Mouse (Mus musculus): ENCODE measurements around the gene Maml1. TPM values are rescaled to one million over a fixed set of nuclear protein-coding genes. Genes with fewer than 3 reads are reported as not detected.

Gene Maml1
- total RNA-seq, 2 experiments from 2014 or later, result 8.8 to 30.6 TPM

DNA sequence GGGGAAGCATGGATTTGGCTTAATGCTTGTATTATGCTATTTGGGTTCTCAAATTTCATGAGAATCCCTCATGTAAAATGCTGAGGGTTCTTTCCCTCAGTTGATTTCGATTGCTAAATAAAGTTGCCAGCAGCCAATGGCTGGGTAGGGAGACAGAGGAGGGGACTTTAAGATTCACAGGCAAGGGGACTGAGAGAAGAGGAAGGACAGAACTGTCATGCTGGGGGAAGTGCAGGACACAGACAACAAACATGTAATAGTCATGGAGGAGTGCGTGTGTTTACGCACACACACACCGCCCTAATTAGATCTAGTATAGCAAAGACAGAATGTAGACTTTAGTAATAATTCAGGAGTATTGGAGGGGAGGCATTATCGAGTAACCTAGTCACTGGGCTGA, 6.8 kb downstream of the Maml1 start:
- ATAC-seq (ENCODE audit: poor library complexity, severe bottlenecking), result peak; percentile 64; the same call in 1 of the 2 replicates

DNA sequence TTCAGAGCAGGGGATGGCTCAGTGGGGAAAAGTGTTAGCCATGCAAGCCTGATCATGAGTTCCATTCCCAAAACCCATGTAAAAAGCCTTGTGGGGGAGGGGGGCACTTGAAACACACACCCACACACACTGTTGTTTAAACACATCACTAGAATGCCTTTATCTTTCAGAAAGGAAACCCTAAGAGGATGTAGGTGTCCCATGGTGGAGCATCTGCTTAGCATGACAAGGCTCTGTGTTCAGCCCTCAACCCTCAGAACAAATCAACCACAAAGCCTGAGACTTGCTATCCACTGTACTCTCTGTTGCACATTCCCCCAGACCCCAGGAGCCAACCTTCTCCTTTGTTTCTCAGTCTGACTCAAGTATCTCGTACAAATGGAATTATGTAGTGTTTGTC, 12.1 kb downstream of the Maml1 start:
- ATAC-seq (ENCODE audit: poor library complexity, severe bottlenecking), result no peak

DNA sequence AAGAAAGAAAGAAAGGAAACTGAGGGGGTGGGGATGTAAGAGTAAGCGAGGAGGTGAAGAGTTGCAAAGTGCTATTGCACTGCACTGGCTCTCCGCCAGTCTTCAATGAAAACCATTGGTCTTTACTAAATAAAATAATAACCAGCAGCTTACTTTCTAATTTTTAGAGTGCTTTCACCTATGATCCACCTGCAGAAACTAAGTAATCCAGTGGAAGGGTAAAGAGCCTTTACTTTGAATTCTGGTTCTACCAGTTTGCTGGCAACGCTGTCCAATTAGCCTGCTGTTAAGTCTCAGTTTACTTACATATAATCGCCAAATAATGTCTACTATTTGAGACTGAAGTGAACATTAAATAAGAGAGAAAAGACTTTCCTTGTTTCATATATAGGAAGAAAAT, 13.1 kb downstream of the Maml1 start:
- no peak for ATAC-seq (ENCODE audit: poor library complexity, severe bottlenecking)

DNA sequence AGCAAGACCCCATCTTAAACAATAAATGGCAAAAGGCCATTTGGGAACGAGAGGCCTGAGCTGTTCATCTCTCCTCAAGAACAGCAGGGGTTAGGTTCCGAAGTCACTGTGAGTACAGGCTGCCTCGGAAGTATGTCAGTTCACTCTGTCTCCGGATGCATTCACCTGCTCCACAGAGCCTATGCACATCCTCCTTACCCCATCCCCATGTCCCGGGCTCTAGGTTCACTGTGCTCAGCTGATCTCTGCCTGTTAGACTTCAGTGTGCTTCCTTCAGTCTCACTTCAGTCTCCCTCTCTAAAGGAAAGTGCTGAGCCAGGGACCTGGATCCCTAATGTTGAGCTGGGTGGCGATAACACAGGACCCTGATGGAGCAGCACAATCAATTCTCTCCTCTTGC, 14.4 kb downstream of the Maml1 start:
- no peak for ATAC-seq (ENCODE audit: poor library complexity, severe bottlenecking)

DNA sequence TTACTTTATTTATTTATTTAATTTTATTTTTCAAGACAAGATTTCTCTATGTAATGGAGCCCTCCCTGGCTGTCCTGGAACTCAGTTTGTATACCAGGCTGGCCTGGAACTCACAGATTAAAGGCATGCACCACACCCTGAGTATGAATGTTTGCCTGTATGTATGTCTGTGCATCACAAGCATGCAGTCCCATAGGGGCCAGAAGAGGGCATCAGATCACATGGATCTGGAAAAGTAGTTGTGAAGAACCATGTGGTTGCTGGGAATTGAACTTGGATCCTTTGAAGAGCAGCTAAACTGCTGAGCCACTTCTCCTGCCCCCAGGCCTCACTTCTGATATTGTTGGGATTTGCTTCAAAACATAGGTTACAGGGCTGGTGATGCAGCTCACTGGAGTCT, 15.1 kb downstream of the Maml1 start:
- no peak for ATAC-seq (ENCODE audit: poor library complexity, severe bottlenecking)

DNA sequence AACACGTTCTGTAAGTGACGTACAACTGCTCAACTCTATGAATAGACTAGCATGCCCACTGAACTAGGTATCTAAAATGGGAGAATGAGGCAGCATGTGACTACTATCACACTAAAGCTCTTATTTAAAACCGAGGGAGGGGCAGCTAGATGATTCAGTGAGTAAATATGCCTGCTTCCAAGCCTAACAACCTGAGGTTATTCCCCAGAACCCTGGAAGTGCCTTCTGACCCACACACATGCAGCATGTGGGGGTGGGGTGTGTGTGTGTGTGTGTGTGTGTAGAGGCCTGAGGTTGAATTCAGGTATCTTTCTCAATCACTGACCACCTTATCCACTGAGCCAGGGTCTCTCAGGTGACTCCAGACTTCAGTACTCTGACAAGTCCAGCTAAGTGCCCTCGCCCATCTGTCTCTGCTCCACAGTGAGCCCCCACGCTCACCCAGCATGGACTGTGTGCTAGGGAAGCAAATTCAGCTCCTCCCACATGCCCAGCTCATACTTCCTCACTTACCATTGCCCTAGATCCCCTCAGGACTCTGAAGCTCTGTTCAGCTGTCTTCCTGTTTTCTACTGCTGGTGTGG, 16.5 kb downstream of the Maml1 start:
- peak; percentile 95 for ATAC-seq (ENCODE audit: poor library complexity, severe bottlenecking)

DNA sequence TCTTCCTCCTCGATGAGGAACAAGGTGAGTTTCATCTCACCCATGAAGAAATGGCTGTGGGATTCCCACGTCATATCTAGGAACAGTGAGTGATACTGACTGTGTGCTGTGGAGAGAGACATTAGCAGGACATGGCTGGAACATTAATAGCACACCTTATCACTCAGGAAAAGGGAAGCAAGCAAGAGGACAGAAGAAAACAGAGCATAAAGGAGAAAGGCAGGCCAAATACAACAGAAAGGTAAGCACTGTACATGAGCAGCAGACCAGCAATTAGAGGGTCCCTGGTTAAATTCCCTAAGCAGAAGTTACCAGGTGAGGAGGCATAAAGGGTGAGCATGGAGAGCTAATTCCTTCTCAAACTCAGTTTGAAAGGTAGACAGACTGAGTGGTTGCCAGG, 17.0 kb downstream of the Maml1 start:
- ATAC-seq (ENCODE audit: poor library complexity, severe bottlenecking), result peak; percentile 50

DNA sequence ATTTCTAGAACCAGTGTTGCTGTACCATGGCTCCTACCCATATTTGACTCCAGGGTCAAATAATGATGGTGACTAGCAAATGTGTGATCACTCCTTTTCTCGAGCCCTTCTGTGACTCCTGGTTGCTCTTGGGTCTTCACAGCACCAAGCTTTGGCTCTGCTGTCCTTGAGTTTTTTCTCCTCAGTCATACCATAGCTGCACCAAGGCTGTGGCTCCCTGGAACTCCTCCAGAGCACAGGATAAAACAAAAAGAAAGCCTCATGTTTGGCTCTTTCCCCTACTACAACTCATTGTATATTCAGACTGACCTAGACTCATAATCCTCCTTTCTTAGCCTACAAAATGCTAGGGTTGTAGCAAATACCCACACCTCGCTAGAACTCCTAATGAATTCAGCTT, 19.3 kb downstream of the Maml1 start:
- ATAC-seq (ENCODE audit: poor library complexity, severe bottlenecking), result no peak

DNA sequence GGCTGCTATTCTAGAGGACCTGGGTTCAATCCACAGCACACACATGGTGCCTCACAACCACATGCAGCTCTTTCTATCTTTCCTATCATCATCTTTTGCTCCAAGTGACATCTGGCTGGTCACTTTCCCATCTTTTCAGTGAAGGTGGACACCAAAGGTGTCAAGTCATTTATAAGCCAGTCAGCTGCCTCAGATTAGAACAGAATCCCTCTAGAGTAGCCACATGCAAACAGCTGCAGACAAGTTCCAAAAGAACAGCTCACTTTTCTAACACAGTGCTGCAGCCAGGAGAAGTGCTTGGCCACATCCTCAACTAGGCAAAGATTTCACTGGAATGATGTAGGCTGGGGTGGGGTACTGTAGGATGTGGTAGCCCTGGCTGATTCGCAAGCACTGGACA, 22.2 kb downstream of the Maml1 start:
- ATAC-seq (ENCODE audit: poor library complexity, severe bottlenecking), result no peak

DNA sequence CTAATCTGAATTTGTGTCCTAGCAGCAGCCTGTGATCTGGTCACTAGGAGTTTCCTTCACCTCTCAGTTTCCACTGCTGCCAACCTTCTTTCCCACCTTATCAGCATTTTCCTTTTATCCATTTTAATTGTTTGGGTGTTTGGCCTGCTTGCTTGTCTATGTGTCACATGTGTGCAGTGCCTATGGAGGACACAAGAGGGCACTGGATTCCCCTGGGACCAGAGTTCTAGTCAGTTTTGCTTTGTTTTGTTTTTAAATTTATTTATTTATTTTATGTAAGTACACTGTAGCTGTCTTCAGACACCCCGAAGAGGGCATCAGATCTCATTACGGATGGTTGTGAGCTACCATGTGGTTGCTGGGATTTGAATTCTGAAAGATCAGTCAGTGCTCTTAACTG, 22.9 kb downstream of the Maml1 start:
- peak; percentile 38; the same call in 1 of the 2 replicates for ATAC-seq (ENCODE audit: poor library complexity, severe bottlenecking)

DNA sequence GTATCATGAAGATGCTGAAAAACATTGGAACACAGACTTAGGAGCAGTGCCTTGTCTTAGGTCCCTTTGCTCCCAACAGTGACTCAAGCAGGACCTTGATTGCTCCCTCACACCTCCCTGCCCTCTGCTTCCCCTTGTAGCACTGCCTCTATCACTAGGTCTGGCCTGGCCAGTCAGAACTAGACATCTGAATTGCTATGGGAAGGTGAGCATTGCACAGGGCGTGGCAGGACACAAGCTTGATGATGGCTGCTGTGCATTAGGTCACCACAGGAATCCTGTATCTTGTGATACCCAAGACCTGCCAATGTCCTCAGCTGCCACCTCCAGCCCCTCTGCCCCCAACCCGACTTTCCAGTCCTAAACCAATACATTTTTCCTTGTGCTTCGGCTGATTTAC, 25.1 kb downstream of the Maml1 start:
- ATAC-seq (ENCODE audit: poor library complexity, severe bottlenecking), result no peak

DNA sequence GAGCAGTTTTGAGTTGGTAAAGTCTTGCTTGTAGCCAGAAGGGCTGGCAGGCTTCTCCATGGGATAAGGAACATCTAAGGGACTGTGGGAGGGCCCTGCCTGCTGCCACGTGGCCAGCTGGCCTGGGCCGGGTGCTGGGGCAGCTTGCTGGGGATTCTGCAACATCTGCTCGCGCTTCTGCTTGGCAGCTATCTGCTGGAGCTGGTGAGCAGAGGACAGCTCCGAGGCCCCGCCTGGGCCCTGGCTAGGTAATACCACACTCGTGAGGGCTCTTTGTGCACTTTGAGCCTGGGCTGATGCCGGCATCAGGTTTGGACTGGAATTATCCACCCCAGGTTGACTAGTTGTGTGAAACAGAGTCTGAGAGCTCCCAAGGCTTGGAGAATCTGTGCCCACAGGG, 26.2 kb downstream of the Maml1 start:
- ATAC-seq (ENCODE audit: poor library complexity, severe bottlenecking), result no peak

DNA sequence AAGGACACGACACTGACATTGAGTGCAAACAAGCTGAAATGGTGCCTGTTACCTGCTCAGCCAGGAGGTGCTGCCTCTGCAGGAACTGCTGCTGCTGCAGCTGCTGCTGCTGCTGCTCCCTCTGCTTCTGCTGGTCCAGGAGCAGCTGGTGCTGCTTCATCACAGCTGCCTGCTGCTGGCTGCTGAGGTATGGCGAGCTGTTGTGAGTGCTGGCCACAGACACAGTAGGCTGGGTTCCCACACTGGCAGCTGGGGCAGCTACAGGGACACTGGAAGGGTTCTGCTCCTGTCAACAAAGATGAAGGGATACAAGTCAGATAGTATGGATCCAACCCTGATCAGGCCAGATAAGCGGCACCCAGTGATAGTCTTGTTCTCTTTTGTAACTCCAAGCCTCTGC, 28.9 kb downstream of the Maml1 start:
- ATAC-seq (ENCODE audit: poor library complexity, severe bottlenecking), result no peak

DNA sequence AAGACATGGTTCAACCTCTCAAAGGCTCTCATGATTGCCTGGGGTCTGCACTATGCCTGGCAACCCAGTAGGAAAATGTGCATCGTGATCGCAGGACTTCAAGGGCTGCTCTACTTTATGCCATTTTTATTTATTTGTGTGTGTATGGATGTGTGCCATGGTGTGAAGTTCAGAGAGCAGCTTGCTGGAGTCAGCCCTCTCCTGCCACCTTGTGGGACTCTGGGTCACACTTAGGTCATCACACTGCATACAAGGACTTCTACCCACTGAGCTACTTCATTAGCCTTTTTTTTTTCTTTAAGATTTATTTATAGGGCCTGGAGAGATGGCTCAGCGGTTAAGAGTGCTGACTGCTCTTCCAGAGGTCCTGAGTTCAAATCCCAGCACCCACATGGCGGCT, 30.1 kb downstream of the Maml1 start:
- ATAC-seq (ENCODE audit: poor library complexity, severe bottlenecking), result 0 out of 2 replicates have a peak, but pooled peaks have one; percentile 40

DNA sequence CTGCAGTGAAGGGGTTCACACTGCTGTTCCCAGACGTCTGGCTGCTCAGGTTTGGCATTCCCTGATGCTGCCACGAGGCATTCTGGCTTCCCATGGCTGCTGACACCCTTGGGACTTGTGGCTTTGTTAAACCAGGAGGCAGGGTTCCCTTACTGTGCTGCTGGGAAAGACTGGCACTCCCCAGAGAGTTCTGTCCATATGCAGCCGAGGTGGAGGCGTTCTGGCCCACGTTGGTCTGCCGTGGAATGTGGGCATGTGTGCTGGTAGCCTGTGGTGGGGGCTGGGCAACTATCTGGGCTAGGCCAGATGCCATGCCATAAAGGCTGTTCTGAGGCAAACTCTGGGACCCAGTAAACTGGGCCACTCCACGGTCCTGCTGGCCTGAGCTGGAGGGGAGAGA, 33.8 kb downstream of the Maml1 start:
- ATAC-seq (ENCODE audit: poor library complexity, severe bottlenecking), result no peak

DNA sequence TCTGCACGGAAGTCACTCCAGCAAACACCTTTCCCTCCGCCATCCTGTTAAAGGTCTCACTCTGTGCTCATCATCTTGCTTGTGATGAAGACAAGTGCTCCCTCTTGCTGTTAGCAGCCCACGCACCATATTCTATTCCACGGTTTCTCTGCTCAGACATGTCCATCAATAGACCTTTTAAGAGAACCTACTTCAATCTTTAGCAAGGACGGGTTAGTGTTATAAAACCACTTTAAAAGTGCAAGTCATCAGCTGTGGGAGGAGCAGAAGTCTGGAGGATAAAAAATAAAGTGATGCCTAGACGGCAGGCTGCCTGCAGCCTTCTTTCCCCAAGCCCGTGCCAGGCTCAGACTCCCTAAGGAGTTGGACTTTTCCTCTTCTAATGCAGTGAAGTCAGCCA, 35.5 kb downstream of the Maml1 start:
- ATAC-seq (ENCODE audit: poor library complexity, severe bottlenecking), result no peak

DNA sequence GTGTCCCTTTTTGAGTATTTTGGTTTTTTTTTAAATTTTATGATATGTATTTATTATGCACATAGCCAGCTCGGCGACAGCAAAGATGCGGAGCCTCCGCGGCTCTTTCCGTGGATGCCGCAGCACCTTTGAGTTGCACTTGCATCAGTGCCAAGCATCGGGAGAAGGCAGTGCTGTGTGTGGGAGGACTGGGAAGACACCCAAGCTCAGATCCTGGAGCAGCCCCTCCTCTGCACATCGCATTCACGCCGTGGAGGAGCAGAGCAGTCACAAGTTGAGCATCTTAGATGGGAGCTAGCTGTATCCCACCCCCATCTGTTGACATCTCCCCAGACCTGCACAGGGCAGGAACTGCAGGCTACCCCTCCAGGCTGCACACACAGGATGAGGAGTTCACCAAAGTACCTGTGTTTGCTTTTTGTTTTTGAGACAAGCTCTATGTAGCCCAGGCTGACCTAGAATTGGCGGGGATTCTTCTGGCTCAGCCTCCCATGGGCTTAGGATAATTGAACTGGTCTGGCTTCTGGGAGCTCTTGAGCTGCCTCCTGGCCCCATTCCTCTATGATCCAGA, 38.0 kb downstream of the Maml1 start:
- no peak for ATAC-seq (ENCODE audit: poor library complexity, severe bottlenecking)

DNA sequence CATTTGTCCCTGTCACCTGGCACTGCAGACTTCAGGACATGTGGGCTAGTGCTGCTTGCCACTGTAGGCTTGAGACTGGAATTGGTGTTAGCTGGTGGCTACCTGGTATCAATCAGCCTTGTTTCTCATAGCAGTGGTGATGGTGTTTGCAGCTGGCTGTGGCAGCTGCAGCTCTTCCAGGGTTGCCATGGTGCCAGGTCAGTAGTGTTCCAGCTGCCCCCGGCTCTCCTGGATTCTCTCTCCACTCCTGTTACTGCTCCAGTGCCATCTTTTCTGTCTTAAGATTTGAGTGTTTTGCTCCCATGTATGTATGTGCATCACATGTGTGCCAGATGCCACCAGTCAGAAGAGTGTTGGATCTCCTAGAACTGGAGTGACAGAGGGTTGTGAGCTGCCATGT, 38.7 kb downstream of the Maml1 start:
- no peak for ATAC-seq (ENCODE audit: poor library complexity, severe bottlenecking)

DNA sequence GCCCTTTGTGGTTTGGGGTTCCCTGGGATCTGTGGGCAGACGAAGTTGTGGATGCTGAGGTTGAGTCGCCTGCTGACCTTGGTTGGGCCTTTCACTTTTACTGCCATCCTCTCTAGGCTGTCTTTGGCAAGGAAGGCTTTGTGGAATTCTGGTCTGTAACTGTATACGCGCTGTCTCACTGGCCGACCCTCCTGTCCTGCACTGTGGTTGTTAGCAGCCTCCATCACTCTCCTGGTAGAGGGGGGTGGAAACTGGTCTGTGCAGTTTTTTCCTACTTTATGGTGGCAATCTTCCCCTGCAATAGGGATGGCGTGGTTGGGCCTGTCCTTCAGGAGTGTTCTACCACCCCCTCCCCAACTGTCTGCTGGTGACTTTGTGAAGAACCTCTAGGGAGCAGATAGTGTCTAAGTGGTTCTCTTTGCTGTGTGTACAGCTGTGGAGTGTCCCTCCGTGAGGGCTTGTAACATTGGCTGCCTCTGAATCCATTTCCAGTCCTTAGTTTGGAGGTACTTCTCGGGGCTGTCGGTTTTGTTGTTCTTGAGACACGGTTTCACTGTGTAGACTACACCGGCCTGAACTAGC, 39.3 kb downstream of the Maml1 start:
- no peak for ATAC-seq (ENCODE audit: poor library complexity, severe bottlenecking)

DNA sequence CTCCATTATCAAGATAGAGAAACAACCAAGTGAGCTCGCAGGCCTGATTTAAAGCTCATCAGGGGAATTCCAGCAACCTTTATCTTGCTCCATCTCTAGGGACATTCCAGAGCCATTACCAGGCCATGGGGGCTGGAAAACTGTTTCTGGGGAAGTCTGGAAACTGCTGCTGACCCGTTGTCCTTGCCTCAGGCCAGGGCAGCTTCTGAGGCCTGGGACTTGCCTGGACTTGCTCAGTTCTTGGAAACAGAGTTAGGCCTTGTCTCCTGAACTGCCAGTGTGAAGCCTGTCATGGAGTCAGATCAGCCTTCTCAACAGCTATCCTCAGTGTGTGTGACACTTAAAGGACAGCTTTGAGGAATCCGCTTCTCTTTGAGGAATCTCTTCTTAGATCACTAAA, 39.9 kb downstream of the Maml1 start:
- no peak for ATAC-seq (ENCODE audit: poor library complexity, severe bottlenecking)

DNA sequence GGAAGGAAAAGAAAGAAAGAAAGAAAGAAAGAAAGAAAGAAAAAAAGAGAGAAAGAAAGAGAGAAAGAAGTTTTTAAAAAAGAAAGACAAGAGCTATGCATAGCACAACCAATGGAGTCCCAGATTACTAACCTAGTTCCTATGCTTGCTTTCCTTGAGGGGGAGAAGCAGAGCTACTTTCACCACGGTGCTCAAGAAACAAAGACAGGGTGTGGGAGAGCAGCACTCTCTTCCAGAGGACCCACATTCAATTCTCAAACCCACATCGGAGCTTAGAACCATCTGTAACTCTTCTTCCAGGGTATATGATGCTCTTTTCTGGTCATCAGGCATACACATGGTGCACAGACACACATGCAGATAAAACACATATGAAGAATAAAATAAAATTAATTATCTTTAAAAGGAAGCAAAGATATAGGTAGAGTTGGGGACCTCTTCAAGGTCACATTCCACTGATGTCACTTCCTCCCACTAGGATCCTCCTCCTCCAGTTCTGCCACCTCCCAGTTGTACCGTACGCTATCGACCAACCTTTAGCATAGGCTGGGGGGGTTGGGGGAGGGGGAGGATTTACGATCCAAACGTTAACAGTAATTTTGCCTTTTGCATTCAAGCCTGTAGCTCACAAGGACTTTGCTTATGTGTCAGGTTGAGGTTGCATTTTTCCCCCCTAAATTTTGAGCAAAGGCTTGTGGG, 43.5 kb downstream of the Maml1 start:
- no peak for ATAC-seq (ENCODE audit: poor library complexity, severe bottlenecking)

DNA sequence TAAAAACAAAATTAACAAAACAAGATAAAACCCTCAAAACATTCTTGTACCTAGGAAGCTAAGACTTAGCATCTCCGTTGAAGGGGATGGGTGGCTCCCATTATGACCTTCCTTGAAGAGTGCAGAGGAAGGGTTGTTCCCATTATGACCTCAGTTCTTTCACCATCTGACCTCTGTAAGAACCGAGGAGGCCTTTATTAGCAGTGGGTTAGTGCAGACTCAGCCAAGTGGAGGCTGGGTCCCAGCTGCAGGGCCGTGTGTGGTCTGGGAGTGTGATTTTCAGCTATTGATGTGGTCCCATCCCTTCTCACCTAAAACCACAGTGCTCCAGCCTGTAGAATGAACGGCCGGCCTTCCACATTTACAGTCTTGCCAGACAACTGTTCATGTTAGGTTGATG, 46.8 kb downstream of the Maml1 start:
- ATAC-seq (ENCODE audit: poor library complexity, severe bottlenecking), result no peak
